Mouse (Mus musculus) hematopoietic stem cell, adult 5-6 weeks (primary cell): ENCODE data around the gene Slc13a5. TPM values are rescaled to one million over a fixed set of nuclear protein-coding genes. Genes with fewer than 3 reads are reported as not detected.
A peak's percentile ranks its signal among the peaks of the same experiment; 100 is the strongest.

Experiments
- ATAC-seq, 2 experiments: fragments of 125-278 bp in 1 of 2; replicated peaks in 1 of 2; 2 replicates each; pipeline ENCODE4 v1.8.0; 2016 to 2017; ENCODE audit warnings: inconsistent platforms in 2 of 2, mild to moderate bottlenecking in 2 of 2, moderate number of reproducible peaks in 2 of 2, low read depth in 1 of 2, moderate TSS enrichment in 1 of 2; ENCODE audit not compliant: low FRiP score in 2 of 2, poor library complexity in 2 of 2, severe bottlenecking in 2 of 2, insufficient read depth in 1 of 2, low TSS enrichment in 1 of 2
- total RNA-seq: library from RNA; stranded (forward); fragments of 172-1452, 232-1000 nt; gene quantifications from 2 replicates; pipeline ENCODE4 v1.2.3, GENCODE M21; 2017

Slc13a5 gene
- total RNA-seq, 1 experiment from 2014 or later: not detected

- no peak for ATAC-seq
These were observed 14.3 kb upstream of the Slc13a5 start for GRCm38 (mm10) chr11:72281143-72281851.

GRCm38 (mm10) chr11:72273341-72273740, 6.3 kb upstream of the Slc13a5 start:
- ATAC-seq: no peak

- ATAC-seq: no peak
These were observed 4.7 kb upstream of the Slc13a5 start for GRCm38 (mm10) chr11:72271761-72272160.

- ATAC-seq: peak; percentile 91 to 94
These were observed 639 bp downstream of the Slc13a5 start for GRCm38 (mm10) chr11:72266207-72266959.

- peak in 1 of 2 experiments; percentile 24; a peak in 1 of 4 replicates for ATAC-seq
These were observed 1.5 kb downstream of the Slc13a5 start for GRCm38 (mm10) chr11:72265483-72265882.

GRCm38 (mm10) chr11:72256441-72256840, 10.6 kb downstream of the Slc13a5 start:
- ATAC-seq: no peak

- ATAC-seq: no peak
These were observed 11.4 kb downstream of the Slc13a5 start for GRCm38 (mm10) chr11:72255629-72256028.

- ATAC-seq: no peak
These were observed 21.7 kb downstream of the Slc13a5 start for GRCm38 (mm10) chr11:72245196-72245753.

GRCm38 (mm10) chr11:72240062-72240860, 26.8 kb downstream of the Slc13a5 start:
- no peak for ATAC-seq

- ATAC-seq: no peak
These were observed 33.0 kb downstream of the Slc13a5 start for GRCm38 (mm10) chr11:72234013-72234412.

GRCm38 (mm10) chr11:72232991-72233390, 34.0 kb downstream of the Slc13a5 start:
- no peak for ATAC-seq

- no peak for ATAC-seq
These were observed 35.0 kb downstream of the Slc13a5 start for GRCm38 (mm10) chr11:72232068-72232467.

GRCm38 (mm10) chr11:72228513-72228912, 38.5 kb downstream of the Slc13a5 start:
- ATAC-seq: no peak

- no peak for ATAC-seq
These were observed 40.1 kb downstream of the Slc13a5 start for GRCm38 (mm10) chr11:72226901-72227300.

GRCm38 (mm10) chr11:72226020-72226791, 40.8 kb downstream of the Slc13a5 start:
- no peak for ATAC-seq

- peak; percentile 75 to 79 for ATAC-seq
These were observed 42.2 kb downstream of the Slc13a5 start for GRCm38 (mm10) chr11:72224865-72225264.

- ATAC-seq: no peak
These were observed 43.6 kb downstream of the Slc13a5 start for GRCm38 (mm10) chr11:72223414-72223813.
